Mouse (Mus musculus): Measurements from ENCODE around the gene Zfp933. TPM values are rescaled to one million over a fixed set of nuclear protein-coding genes. Genes with fewer than 3 reads are reported as not detected.
A peak's percentile ranks its signal among the peaks of the same experiment; 100 is the strongest.

Gene Zfp933
- 3.6 and 4.8 TPM in 2 replicates for polyA plus RNA-seq (2015; fragmentation: Nextera tagmentation; extraction: Ambion mirVana)

DNA sequence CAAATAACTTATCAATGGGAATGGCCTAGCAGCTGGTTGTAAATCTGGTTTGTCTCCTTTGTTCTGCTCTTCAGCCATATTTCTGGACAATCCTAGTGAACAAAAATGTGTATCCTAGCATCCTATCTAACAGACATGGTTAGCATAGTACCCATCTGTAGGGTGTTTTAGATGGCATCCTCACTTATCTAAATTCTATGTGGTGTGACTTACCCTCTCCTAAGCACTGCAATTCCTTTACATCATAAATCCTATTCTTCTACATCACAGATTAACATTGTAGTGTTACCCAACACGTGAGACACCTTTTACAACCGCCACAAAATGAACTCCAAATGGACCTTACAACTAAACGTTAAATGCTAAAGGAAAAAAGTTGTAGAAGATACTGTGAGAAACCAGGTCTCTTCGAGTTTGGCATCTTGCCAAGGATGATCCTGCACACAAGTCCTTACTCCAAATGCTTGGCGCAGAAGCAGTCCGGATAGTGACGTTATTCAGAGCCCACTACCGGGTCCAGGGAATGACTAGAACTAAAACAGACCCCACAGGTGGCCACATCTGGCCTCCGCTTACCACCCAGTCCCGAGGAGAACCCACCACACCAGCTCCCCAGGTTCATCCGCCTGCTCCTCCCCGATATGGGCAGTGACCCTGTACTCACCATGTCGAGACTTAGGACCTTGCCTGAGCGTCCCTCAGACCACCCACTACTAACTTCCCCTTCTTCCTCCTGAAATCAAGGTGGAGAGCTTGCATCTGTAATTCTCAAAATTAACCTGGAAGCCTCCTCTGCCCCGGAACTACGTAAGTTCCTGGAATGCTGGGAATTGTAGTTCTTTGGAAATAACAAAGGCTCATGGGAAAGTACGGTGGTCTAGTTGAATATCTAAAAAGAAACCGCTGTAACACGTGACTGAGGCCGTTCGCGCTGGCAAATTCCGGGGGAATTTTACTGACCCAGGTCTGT, at the start of gene Zfp933:
Gene Zfp933, minus strand, starts transcription at position 753 of the 970 bp plus-strand sequence.
- TF ChIP-seq EP300 (IDR thresholded peaks at IDR 0.05) (peak; percentile 65), CTCF (IDR thresholded peaks at IDR 0.05) (no peak)
- peak within 1 kb of the TSS; percentile 60 for H3K4me2 ChIP-seq (replicated peaks; ENCODE audit: low read depth, low read length)
- H3K4me3 ChIP-seq (ENCODE audit: low read depth, low read length) = peak within 1 kb of the TSS; percentile 91
- H3K9me3 ChIP-seq (ENCODE audit: low read length) = 0 out of 2 replicates have a peak, but pooled peaks cover 3% of the 10 kb centered on the region
- H3K4me1 ChIP-seq (ENCODE audit: insufficient read depth, low read depth, low read length) = peaks cover 4% of the 10 kb centered on the region; the same call in 1 of the 2 replicates
- H3K27ac ChIP-seq (ENCODE audit: low read length) = no peak within 1 kb of the TSS
- DNase-seq (ENCODE audit: low spot score) = peak; percentile 97
- H3K9ac ChIP-seq (replicated peaks; ENCODE audit: low read depth) = peak within 1 kb of the TSS; percentile 60
- WGBS = 2% methylated on average over 23 of the region's 23 CpGs
- 0 out of 2 replicates have a peak, but pooled peaks cover 5% of the 10 kb centered on the region for H3K36me3 ChIP-seq (ENCODE audit: insufficient read depth, low read length)
- H3K27me3 ChIP-seq (replicated peaks; ENCODE audit: insufficient read depth, low read length) = no peaks in the 10 kb centered on the region
- peak; percentile 95 for ATAC-seq

DNA sequence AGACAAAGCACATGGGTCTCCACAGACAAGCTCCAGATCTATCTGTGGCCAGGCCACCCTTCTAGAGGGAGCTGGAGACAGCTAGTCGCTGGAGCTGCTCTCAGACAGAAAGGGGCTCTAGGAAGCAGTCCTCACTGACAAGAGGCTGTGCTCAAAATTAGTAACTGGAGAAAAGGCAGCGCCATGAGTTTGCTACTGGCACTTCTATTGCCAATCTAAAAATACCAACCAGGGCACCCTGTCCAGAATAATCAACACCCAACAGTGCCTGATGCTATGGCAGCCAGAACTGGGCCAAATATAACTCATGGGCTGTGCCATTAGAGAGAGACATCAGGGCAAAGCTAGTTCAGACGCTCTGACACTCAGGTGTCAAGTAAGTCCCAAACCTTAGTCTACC, 49.2 kb upstream of the Zfp933 start:
- Histone ChIP-seq H3K9me3 (ENCODE audit: low read length) (no peaks in the 10 kb centered on the region), H3K27me3 (replicated peaks; ENCODE audit: insufficient read depth, low read length) (no peaks in the 10 kb centered on the region), H3K4me3 (ENCODE audit: low read depth, low read length) (no peak overlapping the region), H3K4me1 (ENCODE audit: insufficient read depth, low read depth, low read length) (no peaks in the 10 kb centered on the region), H3K4me2 (replicated peaks; ENCODE audit: low read depth, low read length) (no peak overlapping the region), H3K9ac (replicated peaks; ENCODE audit: low read depth) (no peak overlapping the region), H3K36me3 (ENCODE audit: insufficient read depth, low read length) (peaks cover 32% of the 10 kb centered on the region), H3K27ac (ENCODE audit: low read length) (no peak overlapping the region)
- no peak for TF ChIP-seq EP300 (IDR thresholded peaks at IDR 0.05)
- TF ChIP-seq CTCF (IDR thresholded peaks at IDR 0.05) = no peak
- ATAC-seq = no peak
- no peak for DNase-seq (ENCODE audit: low spot score)
- WGBS = 91% methylated on average over 3 of the region's 3 CpGs

DNA sequence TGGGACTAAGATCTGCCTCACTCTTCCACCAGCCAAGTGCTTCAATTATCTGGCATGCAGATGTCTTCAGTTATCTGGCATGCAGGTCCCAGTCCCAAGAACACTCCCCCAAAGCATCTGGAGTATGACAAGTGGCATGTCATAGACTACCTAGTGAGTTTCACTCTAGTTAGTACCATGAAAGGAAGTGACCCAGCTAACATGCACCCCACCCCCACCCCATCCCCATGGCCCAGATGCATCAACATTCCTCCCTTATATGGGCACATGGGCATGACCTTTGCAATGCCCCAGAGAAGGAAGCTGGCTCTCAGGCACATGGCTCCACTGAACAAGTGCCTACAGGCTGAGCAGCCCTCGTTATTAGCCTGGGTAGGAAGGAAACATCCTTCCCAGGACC, 48.2 kb upstream of the Zfp933 start:
- Histone ChIP-seq H3K4me2 (replicated peaks; ENCODE audit: low read depth, low read length) (no peak overlapping the region), H3K9me3 (ENCODE audit: low read length) (no peaks in the 10 kb centered on the region), H3K27ac (ENCODE audit: low read length) (no peak overlapping the region), H3K4me1 (ENCODE audit: insufficient read depth, low read depth, low read length) (no peaks in the 10 kb centered on the region), H3K9ac (replicated peaks; ENCODE audit: low read depth) (no peak overlapping the region), H3K27me3 (replicated peaks; ENCODE audit: insufficient read depth, low read length) (no peaks in the 10 kb centered on the region), H3K4me3 (ENCODE audit: low read depth, low read length) (no peak overlapping the region), H3K36me3 (ENCODE audit: insufficient read depth, low read length) (peaks cover 32% of the 10 kb centered on the region)
- no peak for DNase-seq (ENCODE audit: low spot score)
- WGBS = 53% methylated on average over 1 of the region's 1 CpGs
- TF ChIP-seq EP300 (IDR thresholded peaks at IDR 0.05) (no peak), CTCF (IDR thresholded peaks at IDR 0.05) (no peak)
- ATAC-seq = no peak

DNA sequence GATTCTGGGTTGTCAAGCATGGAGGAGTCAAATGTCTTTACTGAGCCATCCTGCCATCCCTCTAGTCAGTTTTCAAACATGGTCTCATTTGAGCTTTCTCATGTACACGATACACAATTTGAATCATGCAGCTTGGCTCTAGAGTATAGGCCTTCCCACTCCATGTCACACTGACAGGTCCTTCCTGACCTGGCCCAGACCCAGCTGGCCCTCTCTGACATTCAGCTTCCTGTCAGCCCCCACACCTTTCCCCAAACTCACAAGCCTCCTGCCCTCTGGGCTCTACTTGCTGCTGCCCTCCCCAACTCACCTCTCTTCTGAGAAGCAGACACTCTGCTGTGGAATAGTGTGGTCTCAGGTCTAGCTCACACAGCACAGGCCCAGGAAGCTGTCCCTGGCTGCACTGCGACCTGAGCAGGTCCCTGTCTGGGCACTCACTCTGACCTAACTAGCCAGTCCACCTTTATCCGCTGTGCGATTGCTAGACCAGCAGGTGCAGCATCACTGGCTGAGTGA, 47.7 kb upstream of the Zfp933 start:
- Histone ChIP-seq H3K4me2 (replicated peaks; ENCODE audit: low read depth, low read length) (no peak overlapping the region), H3K4me3 (ENCODE audit: low read depth, low read length) (no peak overlapping the region), H3K4me1 (ENCODE audit: insufficient read depth, low read depth, low read length) (no peaks in the 10 kb centered on the region), H3K9me3 (ENCODE audit: low read length) (no peaks in the 10 kb centered on the region), H3K9ac (replicated peaks; ENCODE audit: low read depth) (no peak overlapping the region), H3K27ac (ENCODE audit: low read length) (no peak overlapping the region), H3K36me3 (ENCODE audit: insufficient read depth, low read length) (peaks cover 35% of the 10 kb centered on the region), H3K27me3 (replicated peaks; ENCODE audit: insufficient read depth, low read length) (no peaks in the 10 kb centered on the region)
- no peak for ATAC-seq
- WGBS = 82% methylated on average over 4 of the region's 4 CpGs
- DNase-seq (ENCODE audit: low spot score) = no peak
- no peak for TF ChIP-seq CTCF (IDR thresholded peaks at IDR 0.05)
- no peak for TF ChIP-seq EP300 (IDR thresholded peaks at IDR 0.05)

DNA sequence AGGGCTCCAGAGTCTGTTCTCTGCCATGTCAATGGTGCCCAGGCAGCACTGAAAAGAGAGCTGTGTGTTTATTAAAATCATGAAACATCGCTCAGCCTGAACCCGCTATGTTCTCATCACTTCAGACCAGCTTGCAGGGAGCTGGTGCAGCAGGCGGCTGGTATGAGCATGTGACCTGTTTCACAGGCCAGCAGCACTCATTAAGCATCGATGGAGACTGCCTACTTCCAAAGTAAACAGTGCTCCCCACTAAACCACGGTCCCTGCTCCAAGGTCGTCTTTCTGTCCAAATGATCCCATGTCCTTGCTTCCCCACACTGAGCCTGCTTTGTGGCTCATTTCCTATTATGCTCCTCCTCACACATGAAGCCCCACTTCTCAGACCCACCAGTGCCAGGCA, 42.2 kb upstream of the Zfp933 start:
- no peak for ATAC-seq
- H3K36me3 ChIP-seq (ENCODE audit: insufficient read depth, low read length) = peaks cover 37% of the 10 kb centered on the region

DNA sequence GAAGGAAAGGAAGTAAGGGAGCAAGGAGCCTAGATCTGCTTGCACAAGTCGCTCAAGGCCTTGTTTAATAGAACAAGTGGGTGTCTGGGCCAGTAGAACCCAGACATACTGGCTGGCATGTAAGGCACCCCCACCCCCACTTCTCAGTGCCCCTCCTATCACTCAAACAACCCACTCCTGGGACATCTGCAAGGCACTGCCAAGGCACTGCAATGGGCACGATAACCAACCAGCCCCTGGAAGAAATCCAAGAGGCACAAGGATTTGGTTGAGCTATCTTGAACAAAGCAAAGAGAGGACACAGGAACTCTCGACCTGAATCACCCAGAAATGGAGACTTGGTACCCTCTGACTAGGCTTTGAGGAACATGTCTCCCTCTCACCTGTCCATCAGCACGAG, 40.1 kb upstream of the Zfp933 start:
- no peak for DNase-seq (ENCODE audit: low spot score)
- Histone ChIP-seq H3K27me3 (replicated peaks; ENCODE audit: insufficient read depth, low read length) (no peaks in the 10 kb centered on the region), H3K9ac (replicated peaks; ENCODE audit: low read depth) (no peak overlapping the region), H3K4me2 (replicated peaks; ENCODE audit: low read depth, low read length) (no peak overlapping the region), H3K4me1 (ENCODE audit: insufficient read depth, low read depth, low read length) (no peaks in the 10 kb centered on the region), H3K9me3 (ENCODE audit: low read length) (no peaks in the 10 kb centered on the region), H3K4me3 (ENCODE audit: low read depth, low read length) (no peak overlapping the region), H3K36me3 (ENCODE audit: insufficient read depth, low read length) (peaks cover 36% of the 10 kb centered on the region), H3K27ac (ENCODE audit: low read length) (no peak overlapping the region)
- WGBS = 83% methylated on average over 4 of the region's 4 CpGs
- ATAC-seq = no peak
- TF ChIP-seq CTCF (IDR thresholded peaks at IDR 0.05) = no peak
- no peak for TF ChIP-seq EP300 (IDR thresholded peaks at IDR 0.05)

More for the DNA sequence above, 42.2 kb upstream of the Zfp933 start:
- no peak overlapping the region for H3K27ac ChIP-seq (ENCODE audit: low read length)
- H3K4me1 ChIP-seq (ENCODE audit: insufficient read depth, low read depth, low read length) = no peaks in the 10 kb centered on the region
- no peak for DNase-seq (ENCODE audit: low spot score)
- WGBS = 69% methylated on average over 6 of the region's 6 CpGs
- H3K4me2 ChIP-seq (replicated peaks; ENCODE audit: low read depth, low read length) = no peak overlapping the region
- H3K4me3 ChIP-seq (ENCODE audit: low read depth, low read length) = no peak overlapping the region
- no peaks in the 10 kb centered on the region for H3K27me3 ChIP-seq (replicated peaks; ENCODE audit: insufficient read depth, low read length)
- TF ChIP-seq CTCF (IDR thresholded peaks at IDR 0.05) = no peak
- no peak for TF ChIP-seq EP300 (IDR thresholded peaks at IDR 0.05)
- H3K9me3 ChIP-seq (ENCODE audit: low read length) = no peaks in the 10 kb centered on the region
- H3K9ac ChIP-seq (replicated peaks; ENCODE audit: low read depth) = no peak overlapping the region

All from lung, postnatal 0 days (tissue).